Mouse (Mus musculus) brain, embryonic 14.5 days (tissue): ENCODE data around the gene Tulp2.
A peak's percentile ranks its signal among the peaks of the same experiment; 100 is the strongest.

Source experiments
- CTCF ChIP-seq: fragments of 200-500 bp; IDR thresholded peaks from 2 replicates; pipeline ENCODE4 v1.5.1; 2012; ENCODE audit warnings: inconsistent platforms, mild to moderate bottlenecking, moderate library complexity, borderline replicate concordance; ENCODE audit not compliant: insufficient read depth, insufficient read length; ENCODE audit errors: extremely low read depth
- POLR2A ChIP-seq: fragments of 200-500 bp; IDR thresholded peaks from 2 replicates; pipeline ENCODE4 v1.6.1; 2012; ENCODE audit warnings: mild to moderate bottlenecking, inconsistent platforms, borderline replicate concordance; ENCODE audit not compliant: poor library complexity, insufficient read depth, insufficient read length, severe bottlenecking; ENCODE audit errors: extremely low read depth

DNA sequence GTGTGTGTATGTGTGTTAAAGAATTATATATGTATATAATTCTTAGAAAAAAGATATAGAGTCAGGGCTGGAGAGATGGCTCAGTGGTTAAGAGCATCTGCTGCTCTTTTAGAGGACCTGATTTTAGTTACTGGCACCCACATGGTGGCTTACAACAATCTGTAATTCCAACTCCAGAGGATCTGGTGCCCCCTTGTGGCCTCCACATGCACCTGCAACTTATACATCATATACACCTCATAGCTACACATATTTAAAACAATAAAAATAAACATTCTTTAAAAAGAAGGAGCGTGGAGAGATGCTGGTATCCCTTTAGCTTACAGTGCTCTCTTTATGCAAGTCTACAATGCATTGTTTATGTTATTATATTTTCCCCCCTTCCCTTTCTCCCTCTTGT is 62.8 kb downstream of the Tulp2 start:
- TF ChIP-seq CTCF (peak; percentile 10; the same call in 1 of the 2 replicates), POLR2A (no peak)
